Mouse (Mus musculus): ENCODE data around the gene Men1. TPM values are rescaled to one million over a fixed set of nuclear protein-coding genes. Genes with fewer than 3 reads are reported as not detected.

Gene Men1
- polyA plus RNA-seq, 1 experiment: 35.5 TPM

GRCm38 (mm10) chr19:6384954-6385353 lies 50.2 kb downstream of the Men1 start:
- 53% methylated on average over 11 of the region's 11 CpGs for WGBS
- DNase-seq (ENCODE audit: low read depth, low spot score): no peak

- 74% methylated on average over 5 of the region's 5 CpGs for WGBS
- no peak for DNase-seq (ENCODE audit: low read depth, low spot score)
These were observed 50.6 kb downstream of the Men1 start for GRCm38 (mm10) chr19:6385419-6385818.

- 78% methylated on average over 7 of the region's 7 CpGs for WGBS
- DNase-seq (ENCODE audit: low read depth, low spot score): no peak
These were observed 51.0 kb downstream of the Men1 start for GRCm38 (mm10) chr19:6385821-6386220.

DNA sequence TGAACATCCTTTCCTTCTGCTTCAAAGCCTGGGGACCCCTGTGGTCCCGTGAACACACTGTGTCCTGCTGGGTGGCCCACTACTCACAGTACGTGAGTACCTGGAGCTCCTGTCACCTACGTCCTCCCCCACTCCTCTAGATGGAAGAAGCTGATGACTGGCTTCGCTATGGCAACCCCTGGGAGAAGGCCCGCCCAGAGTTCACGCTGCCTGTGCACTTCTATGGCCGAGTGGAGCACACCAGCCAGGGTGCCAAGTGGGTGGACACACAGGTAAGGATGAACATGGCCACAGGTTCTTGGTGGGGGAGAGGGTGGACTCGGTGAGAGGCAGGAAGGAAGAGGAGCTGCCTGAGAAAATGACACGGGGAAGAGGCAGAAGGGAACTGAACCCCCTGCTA lies 51.5 kb downstream of the Men1 start:
- whole genome bisulfite sequencing: 84% methylated on average over 9 of the region's 9 CpGs
- DNase-seq (ENCODE audit: low read depth, low spot score): no peak

- WGBS: 76% methylated on average over 13 of the region's 13 CpGs
These were observed 53.2 kb downstream of the Men1 start for GRCm38 (mm10) chr19:6388006-6388405.

DNA sequence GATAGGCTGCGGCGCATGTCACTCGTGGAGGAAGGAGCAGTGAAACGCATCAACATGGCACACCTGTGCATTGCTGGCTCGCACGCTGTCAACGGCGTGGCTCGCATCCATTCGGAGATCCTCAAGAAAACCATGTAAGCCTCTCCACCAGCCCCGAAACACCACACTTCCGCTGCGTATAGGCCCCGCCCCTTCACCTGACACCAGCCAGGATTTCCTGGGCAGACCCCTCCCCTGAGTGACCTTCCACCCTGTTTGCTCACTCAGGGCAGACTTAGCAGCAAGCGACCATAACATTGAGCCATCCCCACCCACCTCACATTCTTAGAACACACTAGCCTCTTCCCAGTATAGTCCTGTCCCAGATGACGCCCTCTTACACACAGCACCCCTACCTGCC lies 55.0 kb downstream of the Men1 start:
- no peak for DNase-seq (ENCODE audit: low read depth, low spot score)
- WGBS: 17% methylated on average over 16 of the region's 16 CpGs

More at GRCm38 (mm10) chr19:6388006-6388405, 53.2 kb downstream of the Men1 start:
- DNase-seq (ENCODE audit: low read depth, low spot score): no peak

DNA sequence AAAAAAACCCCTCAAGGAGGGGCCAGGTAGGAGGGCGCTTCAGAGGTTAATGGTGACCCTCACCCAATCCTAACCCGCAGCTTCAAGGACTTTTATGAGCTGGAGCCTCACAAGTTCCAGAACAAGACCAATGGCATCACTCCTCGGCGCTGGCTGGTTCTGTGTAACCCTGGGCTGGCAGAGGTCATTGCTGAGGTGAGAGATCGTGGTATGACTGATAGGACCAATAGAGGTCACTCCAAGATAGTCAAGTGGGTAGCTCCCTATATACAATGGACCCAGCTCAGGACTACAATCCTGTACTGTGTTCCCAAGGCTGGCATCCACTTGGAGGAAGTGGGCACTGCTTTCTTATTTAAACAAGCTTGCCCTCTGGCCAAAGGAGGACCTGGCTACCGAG lies 55.5 kb downstream of the Men1 start:
- 49% methylated on average over 6 of the region's 6 CpGs for WGBS
- no peak for DNase-seq (ENCODE audit: low read depth, low spot score)

Other genes with a start within 250 kb of the Men1 start
- gene Cdca5, start 250.0 kb upstream of the Men1 start, polyA plus RNA-seq (2012; rRNA removed): 11.6 and 15.7 TPM in 2 replicates
- gene AC131692.1, start 240.6 kb upstream of the Men1 start, polyA plus RNA-seq (2012; rRNA removed): 0.15 TPM in 1 of 2 replicates, not detected in the other
- 1,535 and 1,726 TPM in 2 replicates for gene Naaladl1, start 229.2 kb upstream of the Men1 start, polyA plus RNA-seq (2012; rRNA removed)
- 21.4 and 24.2 TPM in 2 replicates for gene Sac3d1, start 216.3 kb upstream of the Men1 start, polyA plus RNA-seq (2012; rRNA removed)
- gene Snx15, start 206.7 kb upstream of the Men1 start, polyA plus RNA-seq (2012; rRNA removed): 40.7 and 47.6 TPM in 2 replicates
- 123 and 147 TPM in 2 replicates for gene Batf2, start 194.0 kb upstream of the Men1 start, polyA plus RNA-seq (2012; rRNA removed)
- gene Arl2, start 193.4 kb upstream of the Men1 start, polyA plus RNA-seq (2012; rRNA removed): 68.6 and 69.0 TPM in 2 replicates
- gene Majin, start 150.6 kb upstream of the Men1 start, polyA plus RNA-seq (2012; rRNA removed): 1.2 and 1.9 TPM in 2 replicates
- 0.48 and 0.70 TPM in 2 replicates for gene Gpha2, start 108.6 kb upstream of the Men1 start, polyA plus RNA-seq (2012; rRNA removed)
- gene Ppp2r5b, start 99.1 kb upstream of the Men1 start, polyA plus RNA-seq (2012; rRNA removed): 38.1 and 44.0 TPM in 2 replicates
- gene Atg2a, start 93.3 kb upstream of the Men1 start, polyA plus RNA-seq (2012; rRNA removed): 23.3 and 32.0 TPM in 2 replicates
- gene Ehd1, start 58.3 kb upstream of the Men1 start, polyA plus RNA-seq (2012; rRNA removed): 142 and 291 TPM in 2 replicates
- 20.7 and 32.6 TPM in 2 replicates for gene Cdc42bpg, start 28.5 kb upstream of the Men1 start, polyA plus RNA-seq (2012; rRNA removed)
- 40.8 and 64.0 TPM in 2 replicates for gene Map4k2, start 6.2 kb downstream of the Men1 start, polyA plus RNA-seq (2012; rRNA removed)
- gene Sf1, start 28.7 kb downstream of the Men1 start, polyA plus RNA-seq (2012; rRNA removed): 61.1 and 86.4 TPM in 2 replicates
- 7.9 and 10.2 TPM in 2 replicates for gene Pygm, start 49.4 kb downstream of the Men1 start, polyA plus RNA-seq (2012; rRNA removed)
- 41.0 and 41.9 TPM in 2 replicates for gene Rasgrp2, start 64.4 kb downstream of the Men1 start, polyA plus RNA-seq (2012; rRNA removed)
- 1.5 and 2.1 TPM in 2 replicates for gene Nrxn2, start 83.8 kb downstream of the Men1 start, polyA plus RNA-seq (2012; rRNA removed)
- gene Slc22a12, start 208.1 kb downstream of the Men1 start, polyA plus RNA-seq (2012; rRNA removed): 0.15 TPM in 1 of 2 replicates, not detected in the other

Data from large intestine, adult 2 months (tissue).